Mouse (Mus musculus): ENCODE measurements at regions not wholly inside any gene's neighbourhood (a gene's known extent, or its start where the extent isn't known, plus 50 kb on each side); places are given as distances from the start of the nearest gene placed in this dataset.

DNA sequence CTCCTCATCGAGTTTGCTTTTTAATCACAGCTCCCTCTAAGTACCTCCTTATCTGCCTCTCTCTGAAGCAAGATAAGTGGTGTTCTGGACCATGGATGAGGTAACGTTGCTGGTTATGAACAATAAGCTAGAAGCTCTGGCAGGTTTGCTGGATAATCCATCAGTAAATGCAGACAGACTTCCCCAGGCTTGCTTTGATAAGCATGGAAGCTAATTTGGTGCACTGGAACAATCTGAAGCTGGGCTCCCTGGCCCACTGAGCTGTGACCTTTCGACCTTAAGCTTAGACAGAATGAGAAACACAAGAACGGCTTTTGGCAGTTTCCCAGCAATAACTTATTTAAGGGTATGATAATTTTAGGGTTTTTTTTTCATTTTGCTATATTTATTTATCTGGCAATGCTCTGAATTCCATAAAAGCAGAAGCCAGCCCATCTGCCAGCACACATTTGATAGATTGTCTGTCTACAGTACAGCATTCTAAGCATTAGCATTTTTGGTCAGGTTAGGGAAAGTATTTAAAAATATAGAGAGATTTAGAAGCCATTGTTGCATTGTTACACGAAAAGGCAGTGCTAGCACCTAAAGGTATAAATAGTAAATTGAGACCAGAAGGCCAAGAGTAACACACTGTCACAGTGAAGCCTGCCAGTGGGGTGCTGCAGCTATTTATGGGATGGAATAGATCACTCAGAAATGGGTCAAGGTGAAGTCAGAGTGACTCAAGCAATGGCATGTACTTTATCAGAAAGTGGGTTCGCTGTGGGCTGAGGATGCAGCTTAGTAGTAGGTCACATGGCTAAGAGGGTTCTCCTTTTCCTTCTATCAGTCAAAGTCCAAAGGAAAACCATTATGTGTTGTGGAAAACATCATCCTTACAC, 515.3 kb upstream of the N6amt1 start:
- TF ChIP-seq CTCF (IDR thresholded peaks at IDR 0.05; ENCODE audit: control insufficient read depth, insufficient read depth, insufficient replicate concordance, low read depth, low read length) = no peak
- no peak for TF ChIP-seq POLR2A (IDR thresholded peaks at IDR 0.05; ENCODE audit: control insufficient read depth, low read depth, low read length)
